Comparison of ENCODE assay signal across 9 mouse cellular contexts in the genomic region with DNA sequence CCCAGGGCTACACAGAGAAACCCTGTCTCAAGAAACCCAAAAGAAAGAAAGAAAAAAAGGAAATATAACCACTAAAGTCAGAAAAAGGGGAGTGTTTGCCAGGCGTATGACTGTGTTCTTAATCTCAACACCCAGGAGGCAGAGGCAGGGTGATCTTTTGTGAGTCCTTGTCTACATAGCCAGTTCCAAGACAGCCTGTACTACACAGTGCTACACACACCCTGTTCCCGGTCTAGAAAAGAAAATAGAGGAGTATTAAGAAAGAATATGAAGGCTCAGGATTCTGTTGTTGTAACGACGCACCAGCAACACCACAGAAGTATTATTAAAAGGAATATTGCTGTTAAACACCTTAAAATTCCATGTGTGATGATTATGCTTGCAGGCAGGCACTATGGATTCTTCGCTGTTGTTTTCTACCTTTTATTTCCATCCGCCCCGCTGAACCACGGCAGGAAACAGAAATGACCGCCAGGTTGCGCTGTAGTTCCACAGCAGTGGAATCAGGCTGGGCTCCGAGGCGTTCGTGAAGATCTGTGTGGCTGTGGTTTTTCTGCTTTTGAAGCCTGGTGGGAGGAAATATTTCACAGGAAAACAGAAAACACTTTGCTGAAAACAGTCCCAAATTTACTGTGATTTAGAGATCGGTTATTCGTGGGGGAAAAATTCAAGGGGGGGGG. TPM values are rescaled to one million over a fixed set of nuclear protein-coding genes. Genes with fewer than 3 reads are reported as not detected.
DNase-seq lines count a peak whose midpoint lies in the region; ATAC-seq and TF ChIP-seq lines count a peak whose summit lies in the region.
"Had no signal": no experiment of that assay in that cellular context is flagged by ENCODE, and none has a peak within 500 bp of the region (broad histone marks: within the 10 kb centered on the region; RNA-seq: fewer than 3 reads in every experiment).

No protein-coding gene starts in this region.

- no peak overlapping the region for H3K4me3 ChIP-seq in C2C12 (ENCODE audit: insufficient read depth, poor library complexity, severe bottlenecking)
- H3K4me3 ChIP-seq in embryonic facial prominence, embryonic 13.5 days: no peak overlapping the region
- no peak overlapping the region for H3K4me3 ChIP-seq in heart, embryonic 15.5 days
- no peak overlapping the region for H3K4me3 ChIP-seq in liver, embryonic 14.5 days (ENCODE audit: insufficient read depth in 1 of 2, low read depth in 2 of 2, low read length in 2 of 2)
- H3K4me3 ChIP-seq in neural tube, embryonic 14.5 days (ENCODE audit: low read depth, low read length): no peak overlapping the region
- H3K4me3 ChIP-seq: erythroblast, embryonic 14.5 days had no signal

- H3K27me3 ChIP-seq in C2C12 (ENCODE audit: control insufficient read depth, insufficient read depth, insufficient read length): no peaks in the 10 kb centered on the region
- no peaks in the 10 kb centered on the region for H3K27me3 ChIP-seq in embryonic facial prominence, embryonic 13.5 days
- H3K27me3 ChIP-seq in heart, embryonic 15.5 days: no peaks in the 10 kb centered on the region
- no peaks in the 10 kb centered on the region for H3K27me3 ChIP-seq in liver, embryonic 14.5 days (ENCODE audit: control insufficient read depth, insufficient read depth, low read length)
- H3K27me3 ChIP-seq in neural tube, embryonic 14.5 days (ENCODE audit: control insufficient read depth, insufficient read depth, low read length): no peaks in the 10 kb centered on the region

- H3K9me3 ChIP-seq in embryonic facial prominence, embryonic 13.5 days: no peaks in the 10 kb centered on the region
- H3K9me3 ChIP-seq in heart, embryonic 15.5 days (replicated peaks): no peaks in the 10 kb centered on the region
- H3K9me3 ChIP-seq in liver, embryonic 14.5 days (ENCODE audit: control insufficient read depth, low read length): no peaks in the 10 kb centered on the region
- H3K9me3 ChIP-seq in neural tube, embryonic 14.5 days (ENCODE audit: control insufficient read depth, low read length): no peaks in the 10 kb centered on the region

- H3K4me2 ChIP-seq in embryonic facial prominence, embryonic 13.5 days: no peak overlapping the region
- no peak overlapping the region for H3K4me2 ChIP-seq in heart, embryonic 15.5 days
- H3K4me2 ChIP-seq in liver, embryonic 14.5 days (ENCODE audit: low read depth): no peak overlapping the region
- no peak overlapping the region for H3K4me2 ChIP-seq in neural tube, embryonic 14.5 days (ENCODE audit: low read depth, low read length)

- TF ChIP-seq CTCF in C2C12 (IDR thresholded peaks at IDR 0.05; ENCODE audit: control insufficient read depth, insufficient read depth, insufficient read length): peak; percentile 83
- TF ChIP-seq CTCF in liver, embryonic 14.5 days (IDR thresholded peaks at IDR 0.05; ENCODE audit: low read depth): peak; percentile 90

- H3K4me1 ChIP-seq in embryonic facial prominence, embryonic 13.5 days: peaks cover 25% of the 10 kb centered on the region
- 0 out of 2 replicates have a peak, but pooled peaks cover 2% of the 10 kb centered on the region for H3K4me1 ChIP-seq in heart, embryonic 15.5 days (replicated peaks)
- H3K4me1 ChIP-seq in liver, embryonic 14.5 days (replicated peaks; ENCODE audit: control insufficient read depth in 2 of 2, insufficient read depth in 2 of 2, low read length in 1 of 2): no peaks in the 10 kb centered on the region
- no peaks in the 10 kb centered on the region for H3K4me1 ChIP-seq in neural tube, embryonic 14.5 days (ENCODE audit: control insufficient read depth, insufficient read depth, low read length)

- no peak overlapping the region for H3ac ChIP-seq in C2C12 (ENCODE audit: control insufficient read depth, insufficient read length, low read depth)

- no peak for ATAC-seq in embryonic facial prominence, embryonic 13.5 days (ENCODE audit: insufficient number of reproducible peaks, insufficient read depth, low FRiP score, low TSS enrichment, low read depth)
- ATAC-seq in heart, embryonic 15.5 days (replicated peaks; ENCODE audit: insufficient number of reproducible peaks, insufficient read depth, low FRiP score, low read depth): peak; percentile 55; the same call in 1 of the 2 replicates
- no peak for ATAC-seq in liver, embryonic 14.5 days (ENCODE audit: insufficient read depth)
- ATAC-seq in neural tube, embryonic 14.5 days (ENCODE audit: low read depth): peak; percentile 96

- WGBS in embryonic facial prominence, embryonic 13.5 days: 18% methylated on average over 15 of the region's 15 CpGs
- WGBS in heart, embryonic 15.5 days: 18% methylated on average over 15 of the region's 15 CpGs
- 13% methylated on average over 15 of the region's 15 CpGs for whole genome bisulfite sequencing in liver, embryonic 14.5 days (ENCODE audit: insufficient replicate concordance)
- 18% methylated on average over 15 of the region's 15 CpGs for WGBS in neural tube, embryonic 14.5 days

- no peaks in the 10 kb centered on the region for H3K36me3 ChIP-seq in C2C12 (ENCODE audit: control insufficient read depth, insufficient read depth)
- no peaks in the 10 kb centered on the region for H3K36me3 ChIP-seq in embryonic facial prominence, embryonic 13.5 days
- no peaks in the 10 kb centered on the region for H3K36me3 ChIP-seq in heart, embryonic 15.5 days
- no peaks in the 10 kb centered on the region for H3K36me3 ChIP-seq in liver, embryonic 14.5 days (replicated peaks; ENCODE audit: control insufficient read depth, insufficient read depth, low read depth)
- no peaks in the 10 kb centered on the region for H3K36me3 ChIP-seq in neural tube, embryonic 14.5 days (ENCODE audit: control insufficient read depth, insufficient read depth, low read length)

- peak; percentile 88 for DNase-seq in adrenal gland, postnatal 36 days
- DNase-seq in kidney, postnatal 10 days: peak; percentile 91
- peak; percentile 13 to 31 (median 20) for DNase-seq in liver, embryonic 14.5 days (ENCODE audit: low read depth in 3 of 3, low spot score in 3 of 3)
- DNase-seq in telencephalon, adult 2 months (ENCODE audit: low read depth, low spot score): peak; percentile 34

- TF ChIP-seq EP300 in liver, embryonic 14.5 days (IDR thresholded peaks at IDR 0.05; ENCODE audit: low read depth): no peak

- no peak overlapping the region for H3K9ac ChIP-seq in embryonic facial prominence, embryonic 13.5 days
- H3K9ac ChIP-seq in heart, embryonic 15.5 days: no peak overlapping the region
- H3K9ac ChIP-seq in liver, embryonic 14.5 days (replicated peaks): no peak overlapping the region
- no peak overlapping the region for H3K9ac ChIP-seq in neural tube, embryonic 14.5 days (replicated peaks; ENCODE audit: low read depth, low read length)

- H3K27ac ChIP-seq in embryonic facial prominence, embryonic 13.5 days: 0 out of 2 replicates have a peak overlapping the region, but pooled peaks have one; percentile 44
- H3K27ac ChIP-seq in heart, embryonic 15.5 days: no peak overlapping the region
- H3K27ac ChIP-seq in liver, embryonic 14.5 days: no peak overlapping the region
- no peak overlapping the region for H3K27ac ChIP-seq in neural tube, embryonic 14.5 days (ENCODE audit: low read depth, low read length)

- H3K79me2 ChIP-seq in C2C12 (ENCODE audit: control insufficient read depth, insufficient read depth): no peaks in the 10 kb centered on the region

- H3K79me3 ChIP-seq in C2C12 (ENCODE audit: low read depth): no peaks in the 10 kb centered on the region

TF ChIP-seq in C2C12, 6 proteins besides CTCF, POLR2A, EP300 and RAD21:
- no peak for TF ChIP-seq MYOD1 (IDR thresholded peaks at IDR 0.05; ENCODE audit: control insufficient read depth, insufficient read length, low read depth)
- no peak for TF ChIP-seq FOSL1 (IDR thresholded peaks at IDR 0.05; ENCODE audit: insufficient read depth, low read length, poor library complexity, severe bottlenecking)
- no peak for TF ChIP-seq MAX (IDR thresholded peaks at IDR 0.05)
- no peak for TF ChIP-seq MYOG (IDR thresholded peaks at IDR 0.05; ENCODE audit: control insufficient read depth, extremely low read depth, insufficient read length)
TF ChIP-seq in C2C12: peak in this region for 0.

RNA-seq across cellular contexts. Expression of gene Tmem184c, which starts 19.5 kb away (rescaled TPM):
- 8.3 TPM for polyA plus RNA-seq in C2C12 (2012; fragmentation: generic; extraction: Trizol)
- total RNA-seq in adrenal gland, postnatal 36 days (2021): 10 to 100 TPM; 27.3 to 38.8 TPM
- polyA plus RNA-seq in embryonic facial prominence, embryonic 13.5 days (2015; fragmentation: Nextera tagmentation; extraction: Ambion mirVana): 45.1 and 47.0 TPM in 2 replicates
- polyA plus RNA-seq in heart, embryonic 15.5 days (2015; fragmentation: Nextera tagmentation; extraction: Ambion mirVana): 21.9 and 22.6 TPM in 2 replicates
- 1.9 and 3.3 TPM in 2 replicates for polyA plus RNA-seq in liver, embryonic 14.5 days (2012; rRNA removed)
- polyA plus RNA-seq in liver, embryonic 14.5 days (2014; fragmentation: Nextera tagmentation; extraction: Ambion mirVana): 3.7 and 4.6 TPM in 2 replicates
- polyA plus RNA-seq in neural tube, embryonic 14.5 days (2014; fragmentation: Nextera tagmentation; extraction: Ambion mirVana): 81.1 and 82.8 TPM in 2 replicates
- polyA plus RNA-seq: erythroblast, embryonic 14.5 days had no signal

Comparison
In these comparisons a context has a peak if more than half of its experiments do, and no peak if none do; other contexts are left out.
1. DNase-seq: peak in every context shown above with its lines; median percentile 91 in kidney, postnatal 10 days; 88 in adrenal gland, postnatal 36 days; 34 in telencephalon, adult 2 months; 20 in liver, embryonic 14.5 days.
2. ATAC-seq: peak in heart, embryonic 15.5 days (single experiment) and neural tube, embryonic 14.5 days (single experiment); none in embryonic facial prominence, embryonic 13.5 days (single experiment) and liver, embryonic 14.5 days (single experiment).